Mouse (Mus musculus) thymus, postnatal 36 days (tissue): Measurements from ENCODE around the gene Mrgprf.

Source experiments
- DNase-seq, 2 experiments: peaks; one replicate each; pipeline ENCODE4 v3.0.0; 2022; ENCODE audit warnings: mixed read lengths in 2 of 2

Gene Mrgprf

DNA sequence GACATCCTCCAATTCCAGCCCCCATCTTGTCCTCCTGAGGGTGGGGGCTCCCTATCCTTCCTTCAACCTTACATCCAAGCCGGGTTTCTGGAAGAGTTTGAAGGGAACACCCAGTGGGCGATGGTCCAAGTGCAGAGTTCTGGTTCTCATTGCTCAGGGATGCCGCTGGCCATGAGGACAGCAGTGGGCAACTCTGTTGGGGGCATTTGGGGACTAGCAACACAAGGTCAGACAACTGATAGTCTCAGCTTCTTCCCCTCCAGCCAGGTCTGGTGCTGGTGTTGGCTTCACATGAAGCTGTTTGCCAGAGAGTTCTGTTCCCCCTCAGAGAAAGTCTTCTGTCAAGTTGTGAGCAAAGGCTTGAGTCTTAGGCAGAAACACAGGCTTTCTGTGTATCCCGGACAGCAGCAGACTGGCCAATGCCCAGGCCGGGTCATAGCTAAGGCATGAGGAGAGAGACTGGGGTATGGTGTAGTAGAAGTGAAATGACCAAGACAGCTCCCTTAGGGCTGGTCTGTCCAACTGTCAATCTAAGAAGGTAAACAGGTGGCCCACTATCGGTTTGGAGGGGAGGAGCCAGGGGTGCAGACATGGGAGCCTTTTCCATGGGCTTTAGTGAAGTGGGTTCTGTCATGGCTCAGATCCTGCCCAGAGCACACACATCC lies 845 bp downstream of the Mrgprf start:
- DNase-seq, result no peak

DNA sequence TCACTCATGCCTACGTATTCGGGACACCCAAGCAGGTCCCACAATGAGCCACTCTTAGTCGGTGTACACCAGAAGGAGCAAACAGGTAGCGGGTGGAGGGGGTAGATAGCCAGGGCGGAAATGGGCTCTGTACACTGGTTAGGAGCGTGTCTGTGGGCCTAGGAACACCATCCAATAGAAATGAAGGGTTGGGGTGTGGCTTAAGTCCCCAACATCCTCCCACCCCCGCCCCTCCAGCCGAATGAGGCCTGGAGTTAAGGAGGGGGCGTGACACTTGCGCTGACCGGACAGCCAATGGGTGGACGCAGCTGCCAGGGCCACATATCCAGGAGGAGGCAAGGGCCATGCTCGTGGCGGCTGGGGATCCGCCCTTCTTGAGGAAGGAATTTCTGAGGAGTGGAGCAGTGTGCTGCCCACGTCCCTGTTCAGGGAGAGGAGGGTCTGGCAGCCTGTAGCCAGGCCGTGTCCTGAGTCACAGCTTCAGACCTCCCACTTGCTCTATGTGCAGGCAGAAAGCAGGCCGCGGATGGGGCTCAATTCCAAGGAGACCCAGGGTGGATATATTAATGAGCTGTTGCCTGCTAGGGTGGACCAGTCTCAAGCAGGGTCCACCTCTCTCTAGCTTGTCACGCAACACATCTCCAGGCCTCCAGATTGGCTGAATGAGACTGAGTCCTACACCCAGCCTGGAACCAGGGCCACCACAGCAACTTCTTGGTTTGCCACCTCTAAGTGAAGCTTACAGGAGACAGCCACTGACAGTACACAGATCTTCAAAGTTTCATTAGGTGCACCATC lies 2.1 kb downstream of the Mrgprf start:
- no peak for DNase-seq

DNA sequence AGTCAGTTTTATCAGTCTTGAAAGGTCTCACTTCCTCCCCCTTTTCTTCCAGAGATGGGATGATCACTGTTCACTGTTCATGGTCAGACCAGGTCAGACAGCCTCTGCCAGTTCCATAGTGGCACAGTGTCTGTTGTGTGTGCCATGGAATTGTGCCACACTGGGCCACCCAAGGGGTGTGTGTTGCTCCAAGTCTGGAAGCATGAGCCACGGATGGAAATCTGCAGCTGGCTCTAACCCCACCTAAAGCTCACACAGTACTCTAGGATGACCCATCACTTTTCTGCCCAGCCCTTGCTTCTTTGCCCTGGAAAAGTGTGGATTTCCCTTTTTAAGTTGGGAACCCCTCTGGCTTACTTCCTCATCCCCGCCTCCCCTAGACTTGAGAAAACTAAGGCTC lies 3.5 kb downstream of the Mrgprf start:
- no peak for DNase-seq

DNA sequence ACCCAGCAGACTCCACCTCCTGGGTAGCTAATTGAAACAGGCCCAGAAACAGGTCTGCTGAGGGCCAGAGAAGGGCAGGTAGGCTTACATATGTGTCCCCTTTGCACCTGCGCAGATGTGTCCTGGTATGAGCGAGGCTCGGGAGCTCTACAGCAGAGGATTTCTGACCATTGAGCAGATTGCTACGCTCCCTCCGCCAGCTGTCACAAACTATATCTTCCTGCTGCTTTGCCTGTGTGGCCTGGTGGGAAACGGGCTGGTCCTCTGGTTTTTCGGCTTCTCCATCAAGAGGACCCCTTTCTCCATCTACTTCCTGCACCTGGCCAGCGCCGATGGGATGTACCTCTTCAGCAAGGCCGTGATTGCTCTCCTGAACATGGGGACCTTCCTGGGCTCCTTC lies 7.0 kb downstream of the Mrgprf start:
- no peak for DNase-seq

DNA sequence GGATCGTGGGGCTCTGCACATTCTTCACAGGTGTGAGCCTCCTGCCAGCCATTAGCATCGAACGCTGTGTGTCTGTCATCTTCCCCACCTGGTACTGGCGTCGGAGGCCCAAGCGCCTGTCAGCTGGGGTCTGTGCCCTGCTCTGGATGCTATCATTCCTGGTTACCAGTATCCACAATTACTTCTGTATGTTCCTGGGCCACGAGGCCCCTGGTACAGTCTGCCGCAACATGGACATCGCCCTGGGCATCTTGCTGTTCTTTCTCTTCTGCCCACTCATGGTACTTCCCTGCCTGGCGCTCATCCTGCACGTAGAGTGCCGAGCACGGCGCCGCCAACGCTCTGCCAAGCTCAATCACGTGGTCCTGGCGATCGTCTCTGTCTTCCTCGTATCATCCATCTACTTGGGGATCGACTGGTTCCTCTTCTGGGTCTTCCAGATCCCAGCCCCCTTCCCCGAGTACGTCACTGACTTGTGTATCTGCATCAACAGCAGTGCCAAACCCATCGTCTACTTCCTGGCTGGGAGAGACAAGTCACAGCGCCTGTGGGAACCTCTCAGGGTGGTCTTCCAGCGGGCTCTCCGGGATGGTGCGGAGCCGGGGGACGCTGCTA lies 7.5 kb downstream of the Mrgprf start:
- no peak for DNase-seq

DNA sequence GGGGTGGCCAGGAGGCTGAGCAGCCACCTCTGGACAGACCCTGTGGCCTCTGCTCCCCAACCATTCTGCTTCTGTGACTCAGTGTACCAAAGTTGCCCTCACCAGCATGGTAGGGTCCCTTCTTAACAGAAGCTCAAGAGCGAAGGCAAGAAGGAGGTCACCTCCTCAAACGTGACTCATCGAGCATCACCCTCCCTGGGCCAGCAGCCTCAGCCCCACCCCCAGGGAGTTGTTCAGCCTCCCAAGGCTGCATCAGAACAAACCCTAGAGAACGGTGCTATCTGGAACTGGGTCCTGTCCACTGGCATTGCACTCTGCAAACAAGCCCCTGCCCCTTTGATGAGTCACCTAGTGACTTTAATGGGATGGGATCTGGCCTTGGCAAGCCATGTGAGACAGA lies 8.2 kb downstream of the Mrgprf start:
- DNase-seq, result no peak

DNA sequence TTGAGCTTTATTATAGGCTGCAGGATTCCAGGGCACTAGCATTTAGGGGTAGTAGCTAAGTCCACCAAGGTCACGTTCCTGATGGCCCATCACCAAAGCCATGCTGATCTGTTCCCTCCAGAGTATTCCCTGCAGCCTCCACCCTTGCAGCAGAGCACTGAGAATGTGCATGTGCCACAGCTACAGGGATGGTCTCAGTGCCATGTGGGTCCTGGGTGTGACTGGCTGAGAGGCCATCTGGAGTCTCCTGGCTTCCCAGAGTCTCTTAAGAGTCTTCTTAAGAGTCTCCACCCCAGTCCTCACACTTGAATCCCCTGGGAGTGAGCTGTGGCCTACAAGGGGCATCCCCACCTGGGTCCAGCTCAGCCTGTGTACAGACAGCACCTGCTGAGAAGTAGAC lies 9.2 kb downstream of the Mrgprf start:
- DNase-seq, result no peak

DNA sequence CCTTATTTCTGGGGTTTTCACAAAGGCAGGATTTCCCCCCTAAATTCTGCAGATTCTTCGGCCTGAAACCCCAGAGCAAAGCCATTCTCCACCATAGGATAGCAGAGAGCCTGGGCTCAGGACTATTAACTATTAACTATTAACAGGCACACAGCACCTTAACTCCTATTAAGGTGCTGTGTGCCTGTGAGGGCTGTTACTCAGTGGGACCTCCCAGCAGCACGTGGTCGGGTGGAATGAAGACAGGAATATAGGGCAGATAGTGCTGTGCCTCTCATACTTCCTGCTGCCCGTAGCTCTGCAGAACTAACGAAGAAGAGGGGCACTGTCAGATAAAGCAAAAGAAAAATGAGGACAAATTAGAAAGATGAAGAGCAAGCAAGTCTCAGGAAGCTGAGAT lies 9.9 kb downstream of the Mrgprf start:
- DNase-seq, result no peak

DNA sequence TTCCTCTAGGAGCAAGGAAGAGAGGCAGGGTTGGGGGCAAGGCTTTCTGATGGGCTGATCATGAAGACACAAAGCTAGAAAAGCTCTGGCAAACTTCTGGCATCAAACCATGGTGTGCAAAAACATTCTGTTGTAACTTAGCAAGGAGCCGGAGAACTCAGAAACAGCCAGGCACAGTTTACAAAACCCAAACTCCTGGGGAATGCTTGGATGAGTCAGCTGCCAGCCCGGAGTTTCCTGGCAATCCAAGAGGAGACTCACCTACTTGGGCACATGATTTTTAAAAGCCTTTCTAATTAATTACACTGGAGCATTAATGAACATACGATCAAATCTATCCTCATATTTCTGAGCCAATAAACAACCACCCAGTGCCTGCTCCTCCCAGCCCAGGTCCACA lies 11.5 kb downstream of the Mrgprf start:
- no peak for DNase-seq

DNA sequence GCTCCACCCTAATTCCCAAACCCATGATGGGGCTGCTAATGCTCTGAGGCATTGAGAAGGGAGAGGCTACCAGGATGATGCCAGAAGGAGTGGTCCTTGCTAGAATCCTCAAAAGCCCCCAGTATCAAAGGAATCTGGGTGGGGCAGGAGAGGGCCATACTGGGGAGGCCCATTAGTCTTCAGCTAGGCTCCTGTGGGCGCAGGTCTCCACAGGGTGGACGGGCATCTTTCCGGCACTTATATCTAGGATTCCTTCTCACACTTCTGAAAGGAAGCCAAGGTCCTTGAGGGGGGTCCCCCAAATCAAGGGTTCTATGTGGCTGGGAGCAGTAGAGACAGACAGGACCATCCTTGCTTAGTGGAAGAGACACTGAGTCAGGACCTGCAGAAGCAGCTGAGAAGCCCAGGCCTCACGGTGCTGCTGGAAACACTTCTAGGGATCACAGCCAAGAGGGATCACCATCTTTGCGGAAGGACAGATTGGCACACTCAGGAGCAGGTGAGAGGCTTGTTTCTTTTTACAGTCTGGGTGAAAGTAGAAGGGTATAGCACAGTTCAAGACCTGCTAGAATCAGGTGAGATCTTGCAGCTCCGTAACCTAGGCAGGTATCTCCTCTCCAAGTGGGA lies 14.3 kb downstream of the Mrgprf start, which contains the start of gene Mrgprd:
Mrgprd (plus strand) TSS at position 51 of the 627 bp plus-strand sequence.
- no peak for DNase-seq

DNA sequence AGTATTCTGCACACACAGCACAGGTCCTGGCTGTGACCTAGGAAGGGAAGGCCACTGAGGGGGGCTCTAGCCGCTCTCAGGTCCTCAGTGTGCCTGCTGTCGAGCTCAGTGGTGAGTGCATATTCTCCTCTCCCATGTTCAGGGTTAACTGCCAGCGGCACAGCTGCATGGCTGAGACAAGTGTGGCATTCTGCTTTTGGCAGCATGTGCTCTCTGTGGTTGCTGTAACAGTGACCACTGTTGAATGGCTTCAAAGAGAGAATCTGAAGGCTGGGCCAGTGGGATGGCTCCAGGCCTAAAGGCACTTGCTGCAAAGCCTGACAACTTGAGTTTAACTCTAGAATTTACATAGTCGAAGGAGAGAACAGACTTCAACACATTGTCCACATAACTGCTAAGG lies 16.9 kb downstream of the Mrgprf start:
- no peak for DNase-seq

DNA sequence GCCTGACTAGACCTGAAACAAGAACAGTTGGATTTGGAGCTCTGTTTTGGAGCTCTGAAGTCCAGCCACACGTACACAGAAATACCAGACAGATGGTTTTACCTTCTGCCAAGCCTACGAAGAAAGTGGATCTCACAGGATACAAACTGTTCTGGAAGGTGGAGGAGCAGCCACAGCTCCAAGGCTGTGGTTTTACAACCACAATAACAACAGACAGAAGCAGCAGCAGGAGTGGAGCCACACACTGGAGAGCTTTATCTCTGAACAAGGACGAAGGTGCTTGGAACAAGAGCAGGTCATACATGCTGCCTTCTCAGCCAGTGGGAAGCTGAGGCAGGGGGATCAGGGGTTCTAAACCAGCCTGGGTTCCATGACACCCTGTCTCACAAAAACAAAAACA lies 18.9 kb downstream of the Mrgprf start:
- DNase-seq, result no peak

DNA sequence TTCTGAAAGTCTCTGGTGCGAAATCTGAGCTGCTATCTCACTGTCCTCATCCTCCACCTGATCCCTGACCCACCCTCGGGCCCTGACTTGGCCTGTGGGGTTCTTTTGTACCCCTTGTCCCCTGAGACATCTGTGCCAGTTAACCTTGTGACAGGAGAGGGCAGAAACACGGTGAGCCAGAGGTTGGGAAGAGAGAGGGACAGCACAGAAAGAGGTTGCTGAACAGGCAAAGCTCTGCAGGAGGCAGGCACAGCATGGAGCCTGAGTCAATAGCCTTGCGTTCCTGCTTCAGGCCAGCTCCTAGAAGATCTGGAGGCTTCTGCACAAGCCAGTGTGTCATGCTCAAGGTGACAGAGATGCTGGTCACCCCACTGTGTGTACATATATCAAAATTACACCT lies 23.0 kb downstream of the Mrgprf start:
- no peak for DNase-seq

DNA sequence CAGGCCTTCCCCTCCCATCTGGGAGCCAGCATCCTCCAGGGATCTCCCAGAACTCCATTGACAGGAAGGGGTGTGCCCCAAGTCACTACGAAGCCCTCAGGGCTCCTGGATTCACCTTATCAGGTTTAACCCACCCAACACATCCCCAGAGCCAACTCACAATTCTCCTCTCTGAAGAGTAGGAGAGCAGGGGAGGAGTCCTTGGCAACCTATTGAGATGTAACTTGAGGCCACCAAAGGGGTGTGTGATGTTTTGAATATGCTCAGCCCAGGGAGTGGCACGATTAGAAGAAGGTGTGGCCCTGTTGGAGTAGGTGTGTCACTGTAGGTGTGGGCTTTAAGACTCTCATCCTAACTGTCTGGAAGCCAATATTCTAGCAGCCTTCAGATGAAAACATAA lies 25.1 kb downstream of the Mrgprf start:
- DNase-seq, result no peak

DNA sequence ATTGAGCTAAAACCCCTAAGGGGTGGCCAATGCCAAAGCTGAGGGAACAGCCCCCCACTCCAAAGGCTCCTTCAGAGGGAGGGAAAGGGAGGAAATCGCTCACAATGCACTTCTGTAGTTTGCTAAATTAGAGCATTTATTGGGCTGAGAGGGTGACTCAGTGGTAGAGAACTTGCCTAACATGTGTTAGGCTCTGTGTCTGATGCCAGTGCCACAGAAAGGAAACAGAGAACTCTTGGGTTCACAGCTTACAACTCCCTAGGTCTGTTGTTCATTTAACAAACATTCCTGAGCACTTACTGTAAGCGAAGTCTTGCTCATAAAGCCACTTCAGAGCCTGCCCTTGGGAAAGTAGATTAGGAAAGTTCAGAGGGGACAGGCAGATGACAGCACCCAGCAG lies 29.4 kb downstream of the Mrgprf start:
- DNase-seq, result no peak

DNA sequence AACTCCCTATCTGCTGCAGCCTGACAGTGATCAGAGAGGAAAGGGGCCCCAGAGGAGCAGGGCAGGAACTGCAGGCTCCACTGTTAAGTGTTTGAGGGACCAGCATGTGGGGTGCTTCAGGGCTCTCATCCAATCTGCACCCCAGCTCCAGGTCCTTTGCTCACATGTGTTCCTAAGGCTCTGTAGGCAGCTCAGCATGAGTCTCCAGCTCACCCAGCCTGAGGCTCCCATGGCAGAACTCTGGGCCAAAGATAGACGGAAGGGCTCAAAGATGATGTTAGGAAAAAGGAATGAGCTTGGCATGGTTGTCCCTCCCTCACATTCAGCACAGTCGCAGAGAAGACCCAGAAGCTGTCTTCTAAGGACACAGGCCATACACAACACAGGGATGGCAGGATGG lies 30.0 kb downstream of the Mrgprf start:
- no peak for DNase-seq

DNA sequence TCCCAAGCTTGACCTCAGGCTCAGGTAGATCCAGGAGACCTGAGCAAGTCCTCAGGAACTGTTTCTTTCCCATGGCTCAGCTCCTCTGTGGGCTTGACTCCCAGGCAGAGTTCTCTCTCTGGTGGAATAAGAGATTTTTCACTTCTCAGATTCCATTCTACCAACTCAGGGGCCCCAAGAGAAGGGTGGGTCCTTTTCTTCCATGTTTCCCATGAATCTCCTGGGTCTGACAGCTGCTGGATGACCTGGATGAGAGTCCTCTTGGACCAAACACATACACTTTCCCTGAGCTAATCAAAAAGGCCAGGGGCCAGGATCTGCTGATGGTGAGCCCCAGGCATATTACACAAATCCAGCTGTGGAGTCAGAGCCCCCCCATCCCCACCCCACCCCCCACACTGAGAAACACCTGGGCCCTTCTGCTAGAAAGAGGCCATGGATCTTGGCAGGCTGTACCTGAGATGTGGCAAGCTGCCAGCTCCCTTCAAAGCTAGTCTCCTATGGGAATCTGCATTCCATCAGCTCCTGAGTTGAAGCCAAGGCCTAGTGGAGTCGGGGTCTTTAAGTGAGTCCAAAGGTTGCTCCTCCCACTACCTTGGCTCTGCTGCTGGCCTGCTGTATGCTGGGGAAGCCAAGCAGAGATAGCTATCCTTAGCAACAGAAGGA lies 31.9 kb downstream of the Mrgprf start:
- no peak for DNase-seq

DNA sequence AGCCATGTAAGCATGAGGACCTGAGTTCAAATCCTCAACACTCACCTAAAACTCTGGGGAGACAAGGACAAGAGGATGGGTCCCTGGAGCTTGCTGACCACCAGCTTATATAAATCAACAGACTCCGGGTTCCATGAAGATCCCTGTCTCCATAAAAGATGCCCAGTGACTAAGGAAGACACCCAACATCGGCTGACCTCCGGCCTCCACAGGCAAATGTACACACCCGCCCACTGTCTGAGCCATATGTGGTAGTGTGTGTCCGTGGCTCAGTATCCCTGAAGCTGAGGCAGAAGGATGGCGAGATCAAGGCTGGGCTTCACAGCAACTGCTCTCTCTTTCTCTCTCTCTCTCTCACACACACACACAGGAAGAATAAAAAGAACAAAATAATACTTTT lies 33.3 kb downstream of the Mrgprf start:
- DNase-seq, result no peak

DNA sequence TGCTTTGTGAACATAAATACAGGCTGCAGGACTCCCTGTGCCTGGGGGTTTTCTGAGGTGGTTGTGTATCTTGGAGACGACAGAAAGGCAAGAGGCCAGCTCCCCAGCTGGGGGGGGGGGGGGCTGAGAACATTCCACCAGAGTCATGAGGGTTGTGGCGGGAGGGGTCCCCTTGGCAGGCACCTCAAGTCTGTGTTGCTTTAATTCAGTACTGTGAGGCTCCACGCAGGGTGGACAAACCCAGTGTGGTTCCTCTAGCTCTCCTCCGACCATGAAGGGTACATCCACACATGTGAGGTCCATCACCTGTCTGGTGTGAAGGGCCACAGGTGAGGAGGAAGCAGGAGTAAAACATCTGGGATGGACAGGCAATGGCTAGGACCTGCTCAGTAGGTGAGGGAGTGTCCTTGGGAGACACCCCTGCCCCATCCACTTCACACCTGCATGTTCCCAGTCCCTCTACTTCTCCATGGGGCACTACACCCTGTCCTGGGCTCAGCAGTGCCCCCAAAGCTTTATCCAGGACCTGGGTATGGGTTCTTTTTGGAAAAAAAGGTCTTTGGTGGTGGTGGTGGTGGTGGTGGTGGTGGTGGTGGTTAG lies 33.9 kb downstream of the Mrgprf start:
- DNase-seq, result no peak

DNA sequence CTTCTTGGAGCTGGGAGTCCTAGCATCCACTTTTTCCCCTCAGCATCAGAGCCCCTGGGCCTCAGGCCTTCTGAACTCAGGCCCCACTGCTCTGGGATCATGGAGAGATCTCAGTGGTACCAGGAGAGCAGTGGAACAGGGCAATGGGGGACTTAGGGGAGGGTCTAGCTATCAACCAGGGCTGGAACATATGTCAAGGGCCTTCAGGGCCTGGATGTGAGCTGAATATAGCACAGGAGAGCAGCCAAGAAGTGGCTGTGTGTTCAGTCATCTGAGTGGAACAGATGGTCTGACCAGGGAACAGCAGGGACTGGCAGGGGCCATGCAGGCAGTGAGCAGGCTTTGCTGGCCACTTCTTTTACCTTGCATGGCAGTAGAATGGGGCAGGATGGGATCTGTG lies 34.6 kb downstream of the Mrgprf start:
- no peak for DNase-seq

DNA sequence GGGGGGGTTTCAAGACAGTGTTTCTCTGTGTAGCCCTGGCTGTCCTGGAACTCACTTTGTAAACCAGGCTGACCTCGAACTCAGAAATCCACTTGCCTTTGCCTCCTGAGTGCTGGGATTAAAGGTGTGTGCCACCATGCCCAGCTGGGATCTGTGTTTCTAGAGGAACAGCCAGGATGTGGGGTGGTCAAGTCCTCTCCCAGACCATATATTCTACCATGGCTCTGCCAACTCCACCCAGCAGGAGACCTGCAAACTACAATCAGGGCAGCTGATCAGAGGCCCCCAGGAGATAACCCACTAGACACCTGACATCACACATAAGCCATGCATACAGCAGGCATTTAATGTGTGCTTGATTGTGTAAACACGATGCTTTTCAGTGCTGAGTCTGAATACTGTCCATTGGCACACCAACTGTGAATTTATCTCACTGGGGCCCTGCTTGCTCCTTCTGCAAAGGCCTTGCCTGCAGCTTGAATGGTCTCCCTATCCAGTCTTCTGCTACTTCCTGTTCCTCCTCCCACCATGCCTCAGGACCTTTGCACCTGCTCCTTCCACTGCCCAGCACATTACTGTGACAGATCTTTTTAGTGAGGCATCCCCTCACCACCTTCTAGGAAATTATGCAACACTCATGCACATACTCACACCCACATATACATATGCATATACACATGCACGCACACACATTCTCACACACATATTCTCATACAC lies 35.1 kb downstream of the Mrgprf start:
- no peak for DNase-seq

DNA sequence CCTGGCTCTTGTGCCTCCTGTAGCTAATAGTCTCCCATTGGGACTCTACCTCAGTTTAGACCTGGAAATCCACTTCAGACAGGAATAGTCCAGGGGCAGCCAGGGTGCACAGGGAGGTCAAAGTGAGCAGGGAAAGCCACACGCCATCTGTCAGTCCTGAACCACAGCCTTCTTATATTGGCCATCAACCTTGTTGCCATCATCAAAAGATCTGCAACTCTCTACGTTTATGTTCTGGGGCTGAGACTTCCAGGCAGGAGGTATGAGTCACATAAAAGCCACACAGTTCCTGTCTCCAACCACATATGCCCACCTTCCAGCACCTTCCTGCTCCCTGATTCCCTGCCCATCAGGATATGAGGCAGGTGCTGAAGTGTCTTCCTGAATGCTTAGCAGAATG lies 37.3 kb downstream of the Mrgprf start:
- DNase-seq, result no peak
